Mouse (Mus musculus): ENCODE measurements around the gene Ptprm.
A peak's percentile ranks its signal among the peaks of the same experiment; 100 is the strongest.

Ptprm gene

DNA sequence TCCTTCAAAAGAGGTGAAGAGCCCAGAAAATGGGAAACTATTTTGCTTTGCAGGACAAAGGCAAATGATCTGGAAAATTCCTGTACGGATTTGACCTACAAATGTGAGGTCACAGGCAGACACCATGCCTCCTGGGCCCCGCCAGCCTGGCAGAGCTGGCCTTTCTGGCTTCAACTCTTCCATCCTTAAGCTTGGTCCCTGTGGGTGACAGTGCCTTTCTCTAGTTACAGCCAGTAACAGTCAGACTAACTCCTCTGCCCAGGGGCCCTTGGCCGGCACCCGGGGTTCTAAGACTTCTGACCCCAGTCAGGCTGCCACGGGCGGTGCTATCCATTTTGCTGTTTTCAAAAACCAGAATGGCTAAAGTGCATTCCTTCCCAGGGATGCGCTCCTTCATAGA lies 217.4 kb downstream of the Ptprm start:
- no peak for DNase-seq (ENCODE audit: low spot score)

DNA sequence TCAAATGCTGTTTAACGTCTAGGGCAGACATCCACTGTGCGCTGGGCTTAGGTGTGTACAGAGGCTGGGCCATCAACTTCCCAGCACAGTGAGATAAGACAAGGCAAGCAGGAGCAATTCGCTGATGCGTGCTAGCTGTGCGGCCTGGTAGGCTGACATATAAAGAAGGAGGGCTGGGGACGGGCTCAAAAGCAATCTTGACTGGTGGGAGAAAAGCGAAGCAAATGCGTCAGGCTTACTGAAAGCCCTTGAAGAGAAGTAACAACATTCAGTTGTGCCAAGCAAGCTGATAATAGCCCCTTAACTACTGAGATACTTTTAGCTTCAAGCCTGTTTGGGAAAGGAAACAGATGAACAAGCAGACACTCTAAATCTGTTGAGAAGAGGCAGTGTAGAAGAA lies 217.8 kb downstream of the Ptprm start:
- DNase-seq (ENCODE audit: low spot score): peak; percentile 13

DNA sequence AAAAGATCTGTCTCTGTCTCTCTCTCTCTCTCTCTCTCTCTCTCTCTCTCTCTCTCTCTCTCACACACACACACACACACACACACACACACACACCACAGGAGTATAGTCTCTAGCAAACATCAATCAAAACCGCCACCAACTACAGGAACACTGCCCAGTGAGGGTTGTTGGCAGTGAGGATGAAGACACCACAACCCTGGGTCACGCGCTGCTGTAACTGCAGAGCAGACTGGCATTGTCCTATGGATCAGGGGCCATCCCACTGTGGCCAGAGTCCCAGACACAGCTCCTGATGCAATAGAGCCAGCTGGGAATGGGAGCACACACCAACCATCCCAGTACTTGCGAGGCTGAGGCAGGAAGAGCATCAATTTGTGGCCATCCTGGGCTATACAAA lies 220.0 kb downstream of the Ptprm start:
- no peak for DNase-seq (ENCODE audit: low spot score)

DNA sequence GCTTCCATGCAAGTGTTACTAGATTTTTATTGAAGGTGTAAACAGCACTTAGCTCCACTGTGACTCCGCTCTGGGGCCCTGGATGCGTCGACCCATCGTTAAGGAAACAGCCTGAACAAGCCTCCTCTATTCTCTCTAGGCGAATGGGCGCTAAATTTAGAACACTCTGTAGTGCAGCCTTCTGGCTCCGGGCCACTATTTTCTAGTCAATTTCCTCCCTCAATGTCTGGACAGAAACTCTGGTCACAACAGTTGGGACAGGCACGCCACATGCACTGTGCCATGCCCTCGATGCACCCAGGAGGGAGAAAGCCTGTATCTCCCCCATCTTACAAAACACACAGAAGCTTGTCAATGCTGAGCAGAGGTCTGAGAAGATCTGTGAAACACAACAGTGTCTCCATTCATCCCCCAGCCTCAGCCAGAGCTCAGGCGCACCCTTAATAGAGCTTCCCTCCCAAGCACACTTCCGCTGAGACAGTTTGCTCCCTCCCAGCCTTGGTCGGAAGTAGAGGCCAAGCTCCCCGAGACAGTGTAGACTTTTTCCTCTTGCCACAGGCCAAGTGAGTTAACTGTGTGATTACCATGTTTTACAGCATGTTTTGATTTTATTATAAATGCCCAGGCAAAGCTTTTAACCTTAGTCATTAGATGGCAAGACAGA lies 220.7 kb downstream of the Ptprm start:
- DNase-seq (ENCODE audit: low spot score): no peak

DNA sequence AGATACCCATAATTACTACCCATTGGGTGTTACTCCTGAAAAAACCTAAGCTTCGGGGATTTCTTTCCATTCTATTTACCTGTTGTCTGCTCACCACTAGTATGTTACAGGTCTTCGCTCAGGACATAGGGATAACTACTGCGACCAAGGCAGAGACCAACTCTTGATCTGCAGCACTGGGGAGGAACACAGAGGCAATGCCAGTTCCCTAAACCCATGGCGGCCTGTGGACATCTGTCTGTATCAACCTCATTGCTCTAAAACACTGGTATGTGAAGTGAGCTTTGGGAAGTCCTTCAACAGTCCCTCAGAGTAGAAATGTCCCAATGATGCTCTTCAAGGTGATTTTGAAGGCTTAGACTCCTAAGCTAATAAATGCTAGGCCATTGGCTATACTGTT lies 221.2 kb downstream of the Ptprm start:
- no peak for DNase-seq (ENCODE audit: low spot score)

DNA sequence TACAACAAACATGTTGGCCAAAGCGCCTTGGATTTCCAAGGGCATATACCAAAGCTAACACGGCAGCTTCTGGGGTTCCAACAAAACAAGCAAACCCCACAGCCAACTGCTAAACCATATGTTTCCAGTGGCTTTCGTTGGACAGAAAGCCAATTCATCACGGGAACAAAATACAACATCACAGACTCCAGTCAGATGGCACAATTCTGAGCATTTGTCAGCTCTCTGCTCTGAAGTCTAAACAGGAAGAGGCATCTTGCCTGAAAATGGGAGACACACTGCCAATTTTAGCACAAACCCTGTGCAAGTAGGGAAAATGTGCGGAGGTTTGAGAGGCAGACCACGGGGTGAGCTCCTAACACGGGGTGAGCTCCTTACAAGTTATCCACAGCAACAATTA lies 226.7 kb downstream of the Ptprm start:
- DNase-seq (ENCODE audit: low spot score): no peak

DNA sequence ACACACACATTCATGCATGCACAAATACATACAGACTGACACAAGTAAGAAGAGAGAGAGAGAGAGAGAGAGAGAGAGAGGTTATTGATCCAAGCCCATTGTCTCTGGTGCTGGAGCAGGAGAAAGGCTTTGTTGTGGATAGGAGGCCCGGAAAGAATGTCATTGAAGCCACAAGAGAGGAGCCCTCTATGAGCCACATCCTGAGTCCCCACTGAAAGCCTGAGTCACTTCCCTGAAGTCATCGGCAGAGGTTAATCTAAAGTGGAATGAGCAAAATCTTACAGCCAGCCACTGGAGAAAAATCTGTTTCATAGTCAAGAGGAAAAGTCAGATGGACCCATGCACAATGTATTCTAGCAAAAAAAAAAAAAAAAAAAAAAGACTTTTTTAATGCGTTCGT lies 228.7 kb downstream of the Ptprm start:
- DNase-seq (ENCODE audit: low spot score): no peak

DNA sequence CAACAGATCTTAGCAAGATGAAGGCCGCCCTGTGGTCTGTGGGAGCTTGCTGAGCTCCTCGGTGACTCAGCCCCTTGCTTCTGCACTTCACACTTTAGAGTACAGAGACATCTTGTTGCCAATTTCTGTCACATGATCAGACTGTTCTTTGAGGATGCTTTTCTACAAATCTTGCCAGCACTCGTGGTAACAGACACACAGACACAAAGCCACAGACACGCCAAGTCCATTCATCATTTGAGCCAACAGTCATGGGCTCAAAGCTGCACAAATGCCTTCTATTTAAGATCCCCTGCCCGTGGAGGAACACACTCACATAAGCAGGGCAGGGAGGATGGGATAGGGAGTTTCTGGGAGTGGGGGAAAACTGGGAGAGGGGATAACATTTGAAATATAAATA lies 230.0 kb downstream of the Ptprm start:
- no peak for DNase-seq (ENCODE audit: low spot score)

DNA sequence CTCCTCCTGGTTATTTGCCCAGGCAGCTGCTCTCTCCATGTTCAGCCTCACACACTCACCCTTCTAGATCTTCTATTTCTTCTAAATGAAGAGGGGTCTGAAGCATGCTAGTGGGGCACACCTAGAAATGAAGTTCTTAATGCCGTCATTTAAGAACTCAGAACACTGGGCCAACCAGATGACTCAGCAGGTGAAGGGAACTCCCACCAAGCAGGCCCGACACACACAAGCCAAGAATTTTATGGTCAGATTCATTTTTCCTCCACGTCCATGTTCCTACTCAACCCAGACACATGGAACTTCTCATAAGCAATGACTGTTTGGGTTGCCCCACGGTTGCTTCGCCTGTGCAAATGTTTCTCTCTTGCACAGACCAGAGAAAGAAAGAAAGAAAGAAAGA lies 230.5 kb downstream of the Ptprm start:
- no peak for DNase-seq (ENCODE audit: low spot score)

DNA sequence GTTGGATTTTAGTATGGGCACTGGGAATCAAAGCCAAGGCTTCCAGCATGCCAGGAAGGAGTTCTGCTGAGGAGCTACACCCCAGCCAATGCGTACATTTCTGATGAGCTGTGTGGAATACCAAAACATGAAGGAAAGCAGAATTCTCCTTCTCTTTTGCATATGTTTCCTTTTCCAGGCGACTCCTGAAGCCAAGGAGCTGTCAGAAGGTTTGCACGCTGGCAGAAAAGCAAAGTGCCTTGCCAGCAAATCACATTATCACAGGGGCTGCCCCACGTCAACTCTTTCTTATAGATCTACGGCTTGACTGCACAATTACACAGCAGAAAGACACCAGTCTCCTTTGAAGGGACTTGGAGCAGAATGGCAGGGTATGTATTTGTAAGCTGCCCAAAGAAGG lies 233.4 kb downstream of the Ptprm start:
- DNase-seq (ENCODE audit: low spot score): no peak

DNA sequence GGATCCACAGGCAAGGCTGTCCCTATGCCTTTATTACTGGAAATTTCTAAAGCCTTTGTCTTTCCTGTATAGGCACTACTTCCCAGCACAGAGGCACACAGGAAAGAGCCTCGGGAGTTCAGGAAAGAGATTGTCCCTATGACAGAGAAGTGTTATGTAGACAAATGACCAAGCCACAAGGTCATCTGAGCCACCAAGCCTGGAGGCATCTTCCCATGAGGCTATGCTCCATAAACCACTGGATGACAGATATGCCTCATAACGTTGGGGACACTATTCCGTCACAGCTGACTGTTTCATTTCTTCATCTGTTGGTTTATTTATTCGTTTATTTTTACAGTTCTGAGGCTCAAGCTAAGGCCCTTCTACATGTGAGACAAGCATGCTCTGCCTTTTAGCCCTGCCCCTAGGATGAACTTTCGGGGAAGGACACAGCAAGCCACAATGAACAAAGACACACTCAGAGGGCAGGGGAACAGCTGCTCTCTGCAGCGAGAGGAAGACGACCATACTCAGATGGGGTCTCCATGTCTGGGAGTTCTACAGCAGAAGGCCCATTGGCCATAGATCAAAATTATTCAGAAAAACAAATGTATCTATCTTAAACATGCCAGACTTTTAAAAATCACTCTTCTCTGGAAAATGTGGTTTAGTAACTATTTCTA lies 235.4 kb downstream of the Ptprm start:
- no peak for DNase-seq (ENCODE audit: low spot score)

DNA sequence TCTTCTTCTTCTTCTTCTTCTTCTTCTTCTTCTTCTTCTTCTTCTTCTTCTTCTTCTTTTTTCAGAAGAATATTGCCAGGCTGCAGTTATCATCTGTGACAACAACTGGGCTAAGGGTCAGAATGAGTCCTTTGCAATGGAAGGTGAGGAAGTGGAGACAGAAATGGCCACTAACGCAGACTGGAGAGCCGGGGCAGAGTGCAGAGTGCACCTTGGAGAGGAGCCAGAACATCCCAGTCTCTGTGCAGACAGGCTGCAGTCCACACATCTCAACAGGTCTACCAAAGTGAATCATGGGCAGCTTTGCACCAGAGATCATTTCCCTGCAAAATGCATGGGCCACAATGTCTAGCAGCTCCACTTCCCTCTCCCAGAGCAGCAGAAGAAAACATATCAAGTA lies 239.4 kb downstream of the Ptprm start:
- DNase-seq (ENCODE audit: low spot score): no peak

DNA sequence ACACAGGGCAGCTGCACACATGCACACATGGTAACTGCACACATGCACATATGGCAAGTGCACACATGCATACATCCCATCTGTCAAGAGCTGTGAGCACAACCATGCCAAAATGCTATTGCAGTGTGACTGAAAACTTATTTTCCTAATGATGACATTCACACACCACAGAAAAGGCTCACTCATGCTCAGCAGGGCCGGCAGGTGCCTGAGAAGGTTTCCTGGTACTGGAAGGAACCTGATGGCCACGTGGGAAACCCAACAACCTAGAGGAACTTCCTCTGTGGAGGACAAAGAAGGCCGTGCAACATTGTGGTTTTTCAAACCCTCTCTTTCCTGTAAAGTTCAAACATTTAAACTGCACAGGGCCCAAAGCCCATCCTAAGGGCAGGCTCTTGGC lies 241.6 kb downstream of the Ptprm start:
- DNase-seq (ENCODE audit: low spot score): no peak

DNA sequence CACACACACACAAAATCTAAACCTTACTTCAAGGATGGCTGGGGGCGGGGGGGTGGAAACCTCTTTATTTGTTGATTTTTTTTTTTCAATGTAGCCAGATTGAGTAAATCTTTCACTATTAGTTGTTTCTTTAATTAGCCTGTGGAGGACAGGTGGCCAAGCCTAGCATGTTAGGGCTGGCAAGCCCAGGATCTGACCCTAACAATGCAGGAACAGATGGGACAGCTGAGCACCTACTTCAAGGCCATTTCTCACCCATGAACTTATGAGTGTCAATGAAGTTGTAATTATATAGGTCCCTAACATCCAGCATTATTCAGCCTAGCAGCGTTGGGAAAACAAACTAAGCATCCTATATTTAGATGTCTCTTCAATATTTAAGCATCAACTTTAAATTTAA lies 248.1 kb downstream of the Ptprm start:
- no peak for DNase-seq (ENCODE audit: low spot score)

DNA sequence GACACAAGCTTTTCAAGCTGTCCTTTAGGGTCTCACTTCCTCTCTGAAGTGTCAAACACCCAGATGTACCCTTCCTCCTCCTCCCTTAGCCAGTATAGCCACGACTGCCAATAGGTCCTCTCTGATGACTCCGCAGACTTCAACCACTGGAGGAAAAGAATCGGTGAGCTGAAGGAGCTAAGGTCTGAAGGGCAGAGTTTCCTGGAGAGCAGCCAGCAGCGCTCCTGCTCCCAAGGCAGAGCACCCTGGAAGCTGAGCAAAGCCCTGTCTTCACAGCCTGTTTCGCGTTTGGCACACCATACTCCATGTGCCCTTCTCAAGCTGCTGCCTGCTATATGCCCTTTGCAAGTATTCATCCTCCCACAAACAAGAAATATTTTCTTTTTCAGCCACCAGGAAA lies 252.2 kb downstream of the Ptprm start:
- DNase-seq (ENCODE audit: low spot score): no peak

DNA sequence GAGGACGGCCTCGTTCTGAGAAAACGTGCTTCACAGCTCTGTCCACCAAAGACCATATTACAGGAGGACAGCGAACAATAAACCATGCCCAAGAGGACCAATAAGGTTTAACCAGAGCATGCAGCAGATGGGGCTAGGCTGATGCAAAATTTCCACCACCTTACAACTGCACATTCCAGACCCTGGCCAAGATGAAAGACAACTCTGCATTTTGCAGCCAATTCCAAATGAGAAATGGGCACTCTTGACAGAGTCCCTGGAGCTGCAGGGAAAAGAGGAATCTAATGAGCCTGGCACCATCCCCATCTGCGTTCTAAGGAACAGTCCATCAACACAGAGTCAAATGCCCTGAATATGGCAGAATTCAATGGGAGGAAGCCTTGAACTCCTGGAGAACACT lies 263.3 kb downstream of the Ptprm start:
- no peak for DNase-seq (ENCODE audit: low spot score)

DNA sequence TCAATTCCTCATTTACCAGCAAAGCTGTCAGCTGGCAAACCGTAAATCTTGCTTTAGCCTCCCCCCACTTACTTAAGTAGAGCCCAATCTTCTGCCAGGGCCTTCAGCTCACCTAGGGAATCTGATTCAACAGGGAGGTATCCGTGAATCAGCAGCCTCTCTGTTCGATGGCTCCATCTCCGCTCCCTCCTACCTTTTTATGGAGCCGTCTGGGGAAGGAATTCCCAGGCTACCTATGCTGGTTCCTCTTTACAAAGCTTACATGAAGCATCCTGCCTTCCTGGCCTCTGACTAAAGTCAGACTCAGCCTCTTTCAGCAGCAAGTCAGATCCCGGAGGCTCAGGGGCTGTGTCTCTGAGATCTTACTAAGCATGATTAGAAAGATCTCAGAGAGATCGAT lies 264.1 kb downstream of the Ptprm start:
- no peak for DNase-seq (ENCODE audit: low spot score)

DNA sequence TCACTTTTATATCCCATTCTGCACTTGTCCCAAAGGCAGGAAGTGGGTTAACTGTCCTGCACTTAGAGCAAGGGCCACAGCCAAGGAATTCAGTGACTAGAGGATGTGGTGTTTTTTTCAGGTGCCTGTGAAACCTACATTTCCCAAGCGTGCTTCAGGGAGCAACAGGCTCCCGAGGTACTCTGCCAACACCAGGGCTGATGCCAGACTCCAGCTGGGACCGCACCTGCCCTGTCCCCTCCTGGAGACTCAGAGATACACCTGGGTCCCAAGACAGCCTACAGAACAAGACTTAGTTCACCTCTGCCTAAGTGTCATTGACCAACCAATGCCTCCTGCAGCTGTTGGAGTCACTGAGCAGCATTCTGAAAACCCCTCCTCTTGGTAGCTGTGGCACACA lies 264.6 kb downstream of the Ptprm start:
- no peak for DNase-seq (ENCODE audit: low spot score)

DNA sequence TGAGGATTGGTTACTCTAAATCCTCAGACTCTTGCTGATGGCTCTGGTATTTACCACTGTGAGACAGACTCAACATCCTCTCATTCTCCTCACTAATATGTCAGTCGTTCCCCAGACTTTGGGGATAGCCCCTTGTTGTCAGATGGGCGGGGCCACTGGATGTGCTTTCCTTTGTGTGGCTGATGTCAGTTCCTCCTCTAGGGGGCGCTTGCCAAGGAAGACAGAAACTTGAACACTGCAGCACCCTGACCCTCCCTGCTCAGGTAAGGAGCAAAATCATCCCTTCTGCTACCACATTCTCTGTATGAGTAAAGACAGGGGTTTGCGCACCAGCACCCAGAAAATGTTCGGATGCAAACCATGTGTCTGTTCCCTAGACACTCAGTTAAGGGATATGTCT lies 266.7 kb downstream of the Ptprm start:
- no peak for DNase-seq (ENCODE audit: low spot score)

DNA sequence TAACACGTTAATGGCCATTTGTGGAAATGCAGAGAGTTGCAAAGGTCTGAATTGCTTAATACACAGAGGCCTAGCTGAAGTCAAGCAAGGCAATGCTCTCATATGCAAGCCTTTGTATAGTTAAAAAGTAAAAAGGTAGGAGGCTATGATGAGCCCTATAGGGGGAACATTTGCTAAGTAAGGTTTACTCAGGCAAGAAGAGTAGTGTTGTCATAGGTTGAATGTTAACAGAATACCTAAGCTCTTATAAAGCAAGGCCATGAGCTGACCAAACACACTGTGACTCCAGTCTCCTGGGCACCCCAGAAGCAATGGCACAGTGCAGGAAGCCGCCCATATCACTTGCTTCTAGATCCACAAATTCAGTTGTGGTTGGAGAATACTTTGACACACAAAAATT lies 267.4 kb downstream of the Ptprm start:
- no peak for DNase-seq (ENCODE audit: low spot score)

DNA sequence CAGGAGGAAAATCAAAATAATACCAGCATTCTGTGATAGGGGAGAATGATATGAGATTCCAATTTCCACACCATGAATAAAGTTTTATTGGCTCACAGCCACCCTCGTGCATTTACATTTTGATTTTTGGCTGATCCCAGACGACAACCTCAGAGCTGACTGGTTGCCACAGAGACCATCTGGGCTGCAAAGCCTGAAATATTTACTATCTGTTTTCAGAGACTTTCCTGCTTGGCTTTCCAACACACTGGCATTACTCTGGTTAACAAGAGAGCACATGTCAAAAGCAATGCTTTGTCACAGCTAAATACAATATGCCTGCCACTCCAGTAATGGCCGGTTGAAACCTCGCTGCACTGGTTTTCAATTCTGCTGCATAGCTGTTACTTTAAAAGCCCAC lies 269.8 kb downstream of the Ptprm start:
- DNase-seq (ENCODE audit: low spot score): no peak

DNA sequence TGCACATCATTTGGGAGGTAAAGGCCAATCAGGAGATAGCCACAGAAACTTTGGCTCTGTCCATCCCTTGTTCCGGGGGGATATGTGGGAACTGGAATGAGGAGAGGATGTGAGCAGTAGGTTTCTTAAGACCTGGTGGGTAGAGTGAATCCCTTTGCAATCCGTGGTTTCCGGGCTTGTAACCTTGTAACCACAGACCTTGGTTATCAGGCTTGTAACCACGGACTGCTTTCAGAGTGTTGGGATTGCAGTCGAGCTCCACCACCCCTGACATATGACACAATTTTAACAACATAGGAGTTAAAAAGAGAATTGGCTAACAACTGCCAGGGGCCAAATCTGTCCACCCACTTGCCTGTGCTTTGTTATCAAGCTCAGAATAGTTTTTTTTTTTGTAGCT lies 270.2 kb downstream of the Ptprm start:
- no peak for DNase-seq (ENCODE audit: low spot score)

DNA sequence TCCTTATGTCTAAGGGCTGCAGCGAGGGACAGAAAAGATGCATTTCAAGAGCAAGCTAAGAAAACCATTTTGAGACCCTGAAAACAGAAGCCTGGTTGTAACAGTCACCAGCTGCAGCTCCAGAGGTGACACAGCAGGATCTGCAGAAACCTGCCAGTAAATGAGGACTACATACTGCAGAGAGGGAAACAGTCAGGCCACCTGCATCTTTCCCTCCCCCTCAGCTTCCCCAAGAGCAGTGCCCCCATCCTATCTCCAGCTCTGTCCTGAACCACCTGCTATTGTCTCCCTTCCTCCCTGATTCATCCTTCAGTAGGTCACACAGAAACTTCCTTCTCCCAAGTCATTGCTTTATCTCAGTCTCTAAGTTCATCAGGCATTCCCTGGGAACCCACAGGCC lies 274.7 kb downstream of the Ptprm start:
- DNase-seq (ENCODE audit: low spot score): no peak

DNA sequence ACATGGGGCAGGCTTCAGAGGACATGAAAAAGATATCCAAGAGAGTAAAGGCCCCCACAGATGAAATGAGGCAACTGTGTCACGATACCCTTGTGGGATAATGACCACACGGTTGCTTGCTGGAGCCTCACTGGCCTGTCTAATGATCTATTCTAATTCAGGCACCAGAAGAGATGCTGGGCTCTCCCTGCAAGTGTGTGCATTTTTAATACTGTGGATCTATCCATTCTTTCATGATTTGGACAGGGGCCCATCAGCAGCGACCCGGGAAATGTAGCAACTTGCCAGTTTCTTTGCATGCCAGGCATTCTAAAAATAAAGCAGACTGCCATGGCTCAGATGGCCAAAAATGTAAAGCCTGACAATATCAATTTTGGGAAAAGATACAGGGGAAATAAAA lies 280.7 kb downstream of the Ptprm start:
- no peak for DNase-seq (ENCODE audit: low spot score)
